Mouse (Mus musculus) ES-Bruce4 (cell line): ENCODE measurements around the gene Pdzd2.

Experiments
- CTCF ChIP-seq: IDR thresholded peaks from one replicate; pipeline ENCODE4 v1.8.1; 2011; ENCODE audit warnings: low read depth, low read length
- POLR2A ChIP-seq: IDR thresholded peaks from one replicate; pipeline ENCODE4 v1.8.1; 2011; ENCODE audit warnings: low read length; ENCODE audit not compliant: insufficient read depth

DNA sequence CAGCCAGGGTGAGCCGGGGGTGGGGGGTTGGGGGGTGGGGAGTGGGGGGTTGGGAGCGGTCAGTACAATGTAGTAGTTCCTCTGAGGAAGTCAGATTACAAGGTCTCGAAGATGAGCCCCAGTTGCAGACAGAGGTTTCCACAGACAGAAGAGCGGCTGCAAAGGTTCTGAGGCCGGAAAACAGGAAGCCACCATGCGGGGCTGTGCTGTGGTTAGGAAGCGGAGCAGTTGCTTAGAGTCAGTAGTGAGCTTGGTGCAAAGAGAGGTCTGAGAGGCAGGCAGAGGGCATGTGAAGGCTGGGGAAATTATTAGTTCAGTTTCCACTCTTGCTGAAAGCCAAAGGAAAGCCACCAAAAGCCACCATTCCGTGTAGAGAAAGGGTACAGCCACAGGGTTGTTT, 303.8 kb downstream of the Pdzd2 start:
- TF ChIP-seq CTCF: no peak
- no peak for TF ChIP-seq POLR2A
